Mouse (Mus musculus): Measurements from ENCODE around the gene Txndc11. TPM values are rescaled to one million over a fixed set of nuclear protein-coding genes. Genes with fewer than 3 reads are reported as not detected.

Txndc11 gene
- polyA plus RNA-seq, 1 experiment from 2014 or later: 34.6 TPM

- no peak overlapping the region for H3K4me3 ChIP-seq
- ATAC-seq (replicated peaks): no peak
- H3K4me1 ChIP-seq: no peaks in the 10 kb centered on the region
- 68% methylated on average over 6 of the region's 6 CpGs for WGBS
- no peak overlapping the region for H3K4me2 ChIP-seq
- H3K27ac ChIP-seq: no peak overlapping the region
- H3K36me3 ChIP-seq (replicated peaks): no peaks in the 10 kb centered on the region
- H3K9ac ChIP-seq: no peak overlapping the region
- H3K9me3 ChIP-seq: no peaks in the 10 kb centered on the region
- no peaks in the 10 kb centered on the region for H3K27me3 ChIP-seq (replicated peaks)
Measured at GRCm38 (mm10) chr16:11054409-11054808, 80.0 kb downstream of the Txndc11 start.

DNA sequence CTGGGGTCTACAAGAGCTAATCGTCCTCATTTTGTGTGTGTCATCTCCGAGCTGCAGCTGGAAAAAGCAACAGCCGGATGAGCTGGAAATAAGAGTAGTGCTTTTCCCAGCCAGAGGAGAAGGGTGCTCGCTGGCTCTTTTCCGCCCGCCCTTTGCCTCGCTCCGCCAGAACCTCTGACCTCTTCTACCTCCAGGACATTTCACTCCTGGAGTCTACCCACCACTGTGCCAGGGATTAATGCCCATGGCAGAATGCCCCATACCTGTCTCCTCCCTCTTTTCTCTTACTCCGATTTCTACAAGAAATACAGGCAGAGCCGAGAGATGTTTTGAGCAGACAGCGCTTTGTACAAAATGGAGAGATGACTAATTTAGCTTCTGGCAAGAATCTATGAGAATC lies 83.3 kb downstream of the Txndc11 start:
- H3K9ac ChIP-seq: no peak overlapping the region
- H3K9me3 ChIP-seq: no peaks in the 10 kb centered on the region
- no peaks in the 10 kb centered on the region for H3K36me3 ChIP-seq (replicated peaks)
- no peak overlapping the region for H3K27ac ChIP-seq
- H3K4me1 ChIP-seq: no peaks in the 10 kb centered on the region
- no peaks in the 10 kb centered on the region for H3K27me3 ChIP-seq (replicated peaks)
- ATAC-seq (replicated peaks): no peak
- H3K4me2 ChIP-seq: no peak overlapping the region
- no peak overlapping the region for H3K4me3 ChIP-seq
- WGBS: 93% methylated on average over 11 of the region's 11 CpGs

- no peak for ATAC-seq (replicated peaks)
- WGBS: 77% methylated on average over 2 of the region's 2 CpGs
Measured at GRCm38 (mm10) chr16:11050226-11050625, 84.2 kb downstream of the Txndc11 start.

GRCm38 (mm10) chr16:11047130-11047529 lies 87.3 kb downstream of the Txndc11 start:
- ATAC-seq (replicated peaks): no peak
- no peak overlapping the region for H3K4me3 ChIP-seq
- WGBS: 85% methylated on average over 7 of the region's 7 CpGs
- H3K27ac ChIP-seq: no peak overlapping the region
- no peaks in the 10 kb centered on the region for H3K9me3 ChIP-seq
- no peak overlapping the region for H3K4me2 ChIP-seq
- no peaks in the 10 kb centered on the region for H3K36me3 ChIP-seq (replicated peaks)
- no peaks in the 10 kb centered on the region for H3K27me3 ChIP-seq (replicated peaks)
- no peaks in the 10 kb centered on the region for H3K4me1 ChIP-seq
- H3K9ac ChIP-seq: no peak overlapping the region

More at GRCm38 (mm10) chr16:11050226-11050625, 84.2 kb downstream of the Txndc11 start:
- Histone ChIP-seq H3K9me3 (no peaks in the 10 kb centered on the region), H3K4me3 (no peak overlapping the region), H3K36me3 (replicated peaks) (no peaks in the 10 kb centered on the region), H3K4me2 (no peak overlapping the region), H3K9ac (no peak overlapping the region), H3K27ac (no peak overlapping the region), H3K27me3 (replicated peaks) (no peaks in the 10 kb centered on the region), H3K4me1 (no peaks in the 10 kb centered on the region)

- 87% methylated on average over 7 of the region's 7 CpGs for WGBS
- Histone ChIP-seq H3K4me1 (no peaks in the 10 kb centered on the region), H3K9ac (no peak overlapping the region), H3K9me3 (no peaks in the 10 kb centered on the region), H3K4me2 (no peak overlapping the region), H3K27me3 (replicated peaks) (no peaks in the 10 kb centered on the region), H3K36me3 (replicated peaks) (no peaks in the 10 kb centered on the region), H3K27ac (no peak overlapping the region), H3K4me3 (no peak overlapping the region)
- no peak for ATAC-seq (replicated peaks)
Measured at GRCm38 (mm10) chr16:11046437-11046836, 88.0 kb downstream of the Txndc11 start.

GRCm38 (mm10) chr16:11043239-11043638 lies 91.2 kb downstream of the Txndc11 start:
- Histone ChIP-seq H3K9ac (no peak overlapping the region), H3K9me3 (no peaks in the 10 kb centered on the region), H3K4me1 (no peaks in the 10 kb centered on the region), H3K27me3 (replicated peaks) (no peaks in the 10 kb centered on the region), H3K4me2 (no peak overlapping the region), H3K36me3 (replicated peaks) (no peaks in the 10 kb centered on the region), H3K4me3 (no peak overlapping the region), H3K27ac (no peak overlapping the region)
- 93% methylated on average over 5 of the region's 5 CpGs for WGBS
- no peak for ATAC-seq (replicated peaks)

DNA sequence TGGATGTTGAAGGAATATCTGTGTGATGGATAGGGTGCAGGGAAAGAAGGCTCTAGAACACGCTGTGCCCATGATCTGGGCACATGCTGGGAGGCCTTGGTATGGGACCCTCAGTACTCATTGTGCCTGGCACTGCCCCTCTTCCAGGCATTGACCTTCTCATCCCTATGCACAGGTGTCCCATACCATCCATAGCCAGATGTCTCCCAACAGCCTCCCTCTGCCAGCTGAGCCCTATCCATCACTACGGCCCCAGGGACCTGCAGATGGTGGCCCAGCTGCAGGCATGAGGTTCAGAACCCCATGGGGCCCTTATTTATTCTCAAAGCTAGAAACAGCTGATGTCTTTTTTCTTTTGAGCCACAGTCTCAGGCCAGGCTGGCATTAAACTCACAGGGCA lies 93.8 kb downstream of the Txndc11 start:
- Histone ChIP-seq H3K9me3 (no peaks in the 10 kb centered on the region), H3K27ac (no peak overlapping the region), H3K27me3 (replicated peaks) (no peaks in the 10 kb centered on the region), H3K4me3 (no peak overlapping the region), H3K36me3 (replicated peaks) (no peaks in the 10 kb centered on the region), H3K4me1 (no peaks in the 10 kb centered on the region), H3K9ac (no peak overlapping the region), H3K4me2 (no peak overlapping the region)
- ATAC-seq (replicated peaks): no peak
- 58% methylated on average over 2 of the region's 2 CpGs for WGBS

DNA sequence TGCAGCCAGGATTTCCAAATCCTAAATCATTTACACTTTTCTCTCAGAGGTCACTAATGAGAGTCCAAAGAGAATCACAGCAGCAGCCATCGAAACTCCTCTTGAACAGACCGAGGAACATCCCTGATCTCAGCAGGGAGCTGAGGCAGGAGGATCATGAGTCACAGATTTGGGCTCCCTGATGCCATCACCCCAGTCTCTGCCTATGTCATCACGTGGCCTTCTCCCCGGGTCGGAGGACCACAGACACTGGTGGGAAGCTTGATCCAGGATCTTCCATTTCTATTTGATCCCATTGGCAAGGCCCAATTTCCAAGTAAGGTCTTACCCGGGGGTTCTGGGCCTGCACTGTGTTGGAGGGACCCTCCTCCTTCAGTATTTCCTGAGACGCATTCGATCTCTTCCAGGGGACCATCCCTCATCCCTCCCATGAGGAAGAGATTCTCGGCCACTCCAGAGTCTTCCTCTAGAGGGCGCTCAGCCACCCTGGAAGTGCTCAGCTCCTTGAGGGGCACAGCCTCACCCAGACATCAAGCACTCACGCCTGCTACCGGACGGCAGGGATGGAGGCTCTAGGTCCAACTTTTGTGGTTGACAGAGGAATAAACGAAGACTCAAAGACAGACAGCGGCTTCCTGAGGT lies 98.5 kb downstream of the Txndc11 start:
- no peak overlapping the region for H3K4me2 ChIP-seq

DNA sequence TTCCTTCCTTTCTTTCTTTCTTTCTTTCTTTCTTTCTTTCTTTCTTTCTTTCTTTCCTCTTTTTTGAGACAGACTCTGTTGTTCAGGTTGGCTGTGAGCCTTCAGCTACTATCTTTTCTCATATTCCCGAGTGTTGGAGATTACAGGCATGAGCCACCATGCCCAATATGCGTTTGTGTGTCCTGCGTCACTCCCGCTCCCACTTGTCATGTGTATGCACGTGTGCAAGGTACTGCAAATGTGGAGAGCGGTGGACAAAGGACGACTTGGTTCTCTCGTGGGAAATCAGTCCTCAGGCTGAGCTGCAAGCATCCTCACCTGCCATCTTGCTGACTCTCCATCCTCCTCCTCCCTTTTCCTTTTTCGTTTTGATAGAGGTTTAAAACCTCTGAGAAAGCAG lies 99.2 kb downstream of the Txndc11 start:
- no peak for ATAC-seq (replicated peaks)
- WGBS: 83% methylated on average over 9 of the region's 9 CpGs
- Histone ChIP-seq H3K36me3 (replicated peaks) (no peaks in the 10 kb centered on the region), H3K9ac (no peak overlapping the region), H3K27me3 (replicated peaks) (no peaks in the 10 kb centered on the region), H3K4me1 (no peaks in the 10 kb centered on the region), H3K27ac (no peak overlapping the region), H3K4me3 (no peak overlapping the region), H3K4me2 (no peak overlapping the region), H3K9me3 (no peaks in the 10 kb centered on the region)

More for the DNA sequence above, 98.5 kb downstream of the Txndc11 start:
- Histone ChIP-seq H3K9ac (no peak overlapping the region), H3K27me3 (replicated peaks) (no peaks in the 10 kb centered on the region), H3K36me3 (replicated peaks) (no peaks in the 10 kb centered on the region), H3K4me1 (no peaks in the 10 kb centered on the region), H3K9me3 (no peaks in the 10 kb centered on the region), H3K27ac (no peak overlapping the region), H3K4me3 (no peak overlapping the region)
- 26% methylated on average over 15 of the region's 15 CpGs for WGBS
- ATAC-seq (replicated peaks): 0 out of 2 replicates have a peak, but pooled peaks have one; percentile 17

DNA sequence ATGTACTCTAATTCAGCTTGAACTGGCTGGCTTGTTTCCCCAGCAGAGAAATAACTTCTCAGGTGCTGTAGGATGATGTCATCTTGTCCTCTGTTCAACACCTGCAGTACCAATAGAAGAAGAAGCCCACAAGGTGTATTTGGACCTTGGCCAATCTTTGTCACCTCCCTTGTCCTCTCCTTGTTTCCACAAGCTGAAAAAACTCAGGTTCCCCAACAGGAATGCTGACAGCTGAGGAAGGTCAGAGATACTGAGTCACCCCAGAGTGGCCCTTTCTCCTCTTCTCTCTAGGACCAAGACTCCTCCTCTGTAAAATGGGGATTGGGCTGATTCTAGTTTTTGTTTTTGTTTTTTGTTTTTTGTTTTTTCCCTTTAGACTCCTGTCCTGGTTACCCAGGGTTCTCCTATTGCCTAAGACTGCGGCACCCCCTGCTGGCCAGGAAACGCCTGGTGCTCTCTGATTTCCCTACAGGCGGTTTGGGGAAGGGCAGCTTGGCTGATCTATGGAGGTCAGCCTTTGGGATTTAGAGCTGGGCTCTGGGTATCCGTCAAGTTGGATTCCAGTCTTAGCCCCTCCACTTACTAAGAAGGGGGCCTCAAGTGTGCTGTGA lies 100.2 kb downstream of the Txndc11 start:
- Histone ChIP-seq H3K4me3 (no peak overlapping the region), H3K27ac (no peak overlapping the region), H3K9me3 (no peaks in the 10 kb centered on the region), H3K4me1 (no peaks in the 10 kb centered on the region), H3K36me3 (replicated peaks) (no peaks in the 10 kb centered on the region), H3K27me3 (replicated peaks) (no peaks in the 10 kb centered on the region), H3K4me2 (no peak overlapping the region), H3K9ac (no peak overlapping the region)
- 2% methylated on average over 4 of the region's 4 CpGs for WGBS
- no peak for ATAC-seq (replicated peaks)

DNA sequence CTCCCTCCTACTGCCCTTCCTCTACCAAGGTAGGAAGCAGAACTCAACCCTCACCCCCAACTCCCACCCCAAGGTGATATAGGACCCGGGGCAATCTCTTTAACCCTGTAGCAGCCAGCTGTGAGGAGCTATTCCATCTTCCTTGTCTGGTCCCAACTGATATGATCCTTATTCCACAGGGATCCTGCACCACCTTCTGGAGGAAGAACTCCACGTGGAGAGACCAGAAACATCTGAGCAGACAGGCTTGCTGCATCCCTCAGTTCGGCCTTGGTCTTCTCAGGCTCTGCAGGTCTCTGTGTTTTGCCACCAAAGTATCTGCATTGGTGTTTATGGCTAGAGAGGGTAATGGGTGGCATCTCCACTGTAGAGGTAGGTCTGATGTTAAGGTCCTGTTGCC lies 103.1 kb downstream of the Txndc11 start:
- H3K4me3 ChIP-seq: no peak overlapping the region
- no peaks in the 10 kb centered on the region for H3K27me3 ChIP-seq (replicated peaks)
- no peaks in the 10 kb centered on the region for H3K4me1 ChIP-seq
- no peak for ATAC-seq (replicated peaks)
- H3K9ac ChIP-seq: no peak overlapping the region
- WGBS: 74% methylated on average over 3 of the region's 3 CpGs
- no peaks in the 10 kb centered on the region for H3K9me3 ChIP-seq
- no peak overlapping the region for H3K27ac ChIP-seq
- H3K4me2 ChIP-seq: no peak overlapping the region
- H3K36me3 ChIP-seq (replicated peaks): no peaks in the 10 kb centered on the region

GRCm38 (mm10) chr16:11030844-11031243 lies 103.6 kb downstream of the Txndc11 start:
- H3K27ac ChIP-seq: no peak overlapping the region
- ATAC-seq (replicated peaks): no peak
- no peaks in the 10 kb centered on the region for H3K9me3 ChIP-seq
- no peaks in the 10 kb centered on the region for H3K4me1 ChIP-seq
- H3K4me2 ChIP-seq: no peak overlapping the region
- H3K27me3 ChIP-seq (replicated peaks): no peaks in the 10 kb centered on the region
- H3K4me3 ChIP-seq: no peak overlapping the region
- 79% methylated on average over 4 of the region's 4 CpGs for WGBS
- no peak overlapping the region for H3K9ac ChIP-seq
- H3K36me3 ChIP-seq (replicated peaks): no peaks in the 10 kb centered on the region

DNA sequence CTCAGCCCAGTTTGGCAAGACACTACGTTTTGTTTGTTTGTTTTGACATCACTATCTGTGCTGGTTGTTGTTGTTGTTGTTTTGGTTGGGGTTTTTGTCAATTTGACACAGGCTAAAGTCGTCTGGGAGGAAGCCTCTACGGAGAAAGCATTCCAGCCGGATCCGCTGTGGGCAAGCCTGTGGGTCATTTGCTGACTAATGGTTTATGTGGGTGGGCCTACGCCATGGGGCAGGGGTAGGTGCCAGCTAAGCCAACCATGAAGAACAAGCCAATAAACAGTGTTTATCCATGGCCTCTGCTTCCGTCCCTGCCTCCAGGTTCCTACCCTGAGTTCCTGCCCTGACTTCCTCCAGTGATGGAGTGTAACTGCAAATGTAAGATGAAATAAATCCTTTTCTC lies 106.2 kb downstream of the Txndc11 start:
- H3K27ac ChIP-seq: no peak overlapping the region
- H3K4me2 ChIP-seq: no peak overlapping the region
- no peaks in the 10 kb centered on the region for H3K36me3 ChIP-seq (replicated peaks)
- H3K27me3 ChIP-seq (replicated peaks): no peaks in the 10 kb centered on the region
- no peak overlapping the region for H3K4me3 ChIP-seq
- ATAC-seq (replicated peaks): no peak
- no peaks in the 10 kb centered on the region for H3K9me3 ChIP-seq
- 82% methylated on average over 7 of the region's 7 CpGs for WGBS
- no peaks in the 10 kb centered on the region for H3K4me1 ChIP-seq
- H3K9ac ChIP-seq: no peak overlapping the region
